Mouse (Mus musculus): ENCODE data around the gene Sox5. TPM values are rescaled to one million over a fixed set of nuclear protein-coding genes. Genes with fewer than 3 reads are reported as not detected.

The Sox5 gene
- polyA plus RNA-seq, 1 experiment from 2014 or later: 38.9 TPM

GRCm38 (mm10) chr6:144761902-144762301, 19.9 kb downstream of the Sox5 start:
- H3K27me3 ChIP-seq: no peaks in the 10 kb centered on the region
- ATAC-seq (ENCODE audit: low FRiP score, low read depth): no peak
- no peak overlapping the region for H3K4me2 ChIP-seq
- no peak overlapping the region for H3K27ac ChIP-seq (replicated peaks)
- no peak overlapping the region for H3K4me3 ChIP-seq
- no peak overlapping the region for H3K9ac ChIP-seq
- H3K36me3 ChIP-seq: no peaks in the 10 kb centered on the region
- no peaks in the 10 kb centered on the region for H3K9me3 ChIP-seq
- WGBS: 78% methylated on average over 12 of the region's 12 CpGs
- no peaks in the 10 kb centered on the region for H3K4me1 ChIP-seq (replicated peaks)

- Histone ChIP-seq H3K4me3 (no peak overlapping the region), H3K9me3 (no peaks in the 10 kb centered on the region), H3K36me3 (no peaks in the 10 kb centered on the region), H3K27ac (replicated peaks) (no peak overlapping the region), H3K27me3 (no peaks in the 10 kb centered on the region), H3K9ac (no peak overlapping the region), H3K4me1 (replicated peaks) (no peaks in the 10 kb centered on the region), H3K4me2 (no peak overlapping the region)
- no peak for ATAC-seq (ENCODE audit: low FRiP score, low read depth)
- WGBS: 41% methylated on average over 8 of the region's 8 CpGs
These were observed 22.6 kb downstream of the Sox5 start for GRCm38 (mm10) chr6:144759193-144759592.

DNA sequence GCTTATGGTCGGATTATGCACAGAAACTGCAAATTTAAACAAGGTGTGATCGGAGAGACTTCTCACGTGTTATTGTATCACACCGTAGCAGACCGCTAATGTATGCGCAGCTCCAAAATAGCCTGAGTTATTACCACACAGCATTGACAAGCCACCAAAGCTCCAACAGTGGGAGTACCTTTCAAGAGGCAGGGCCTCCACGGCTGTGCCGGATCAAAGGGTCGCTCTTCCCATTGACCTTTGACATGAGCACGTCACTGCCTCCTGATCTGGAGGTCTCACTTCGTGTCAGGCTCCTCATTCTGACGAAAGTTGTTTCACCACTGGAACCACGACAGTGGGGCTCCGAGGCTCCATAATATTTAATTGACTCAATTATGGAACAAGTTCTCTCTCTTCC, 24.4 kb downstream of the Sox5 start:
- Histone ChIP-seq H3K4me1 (replicated peaks) (no peaks in the 10 kb centered on the region), H3K4me3 (no peak overlapping the region), H3K9me3 (no peaks in the 10 kb centered on the region), H3K36me3 (no peaks in the 10 kb centered on the region), H3K27me3 (no peaks in the 10 kb centered on the region), H3K27ac (replicated peaks) (no peak overlapping the region), H3K9ac (no peak overlapping the region), H3K4me2 (no peak overlapping the region)
- 37% methylated on average over 14 of the region's 14 CpGs for WGBS
- ATAC-seq (ENCODE audit: low FRiP score, low read depth): no peak

DNA sequence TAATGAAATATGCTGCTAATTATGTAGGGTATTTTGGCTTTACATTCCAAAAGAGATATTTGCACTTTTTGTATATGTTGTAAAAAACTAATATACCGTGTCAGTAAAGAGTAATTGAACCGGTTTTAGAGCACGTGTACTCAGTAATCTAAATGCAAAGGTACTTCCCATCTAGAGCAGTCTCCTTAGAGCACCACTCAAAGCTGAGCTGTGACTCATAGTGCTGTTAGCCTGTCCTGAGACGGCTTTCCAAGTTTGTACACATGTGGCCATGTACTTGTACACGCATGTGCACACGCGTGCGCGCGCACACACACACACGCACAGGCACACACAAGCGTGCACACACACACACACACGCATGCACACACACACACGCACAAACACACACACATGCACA, 25.3 kb downstream of the Sox5 start:
- no peak for ATAC-seq (ENCODE audit: low FRiP score, low read depth)
- WGBS: 93% methylated on average over 14 of the region's 14 CpGs
- Histone ChIP-seq H3K27ac (replicated peaks) (no peak overlapping the region), H3K4me1 (replicated peaks) (no peaks in the 10 kb centered on the region), H3K4me3 (no peak overlapping the region), H3K9ac (no peak overlapping the region), H3K4me2 (no peak overlapping the region), H3K27me3 (no peaks in the 10 kb centered on the region), H3K9me3 (no peaks in the 10 kb centered on the region), H3K36me3 (no peaks in the 10 kb centered on the region)

DNA sequence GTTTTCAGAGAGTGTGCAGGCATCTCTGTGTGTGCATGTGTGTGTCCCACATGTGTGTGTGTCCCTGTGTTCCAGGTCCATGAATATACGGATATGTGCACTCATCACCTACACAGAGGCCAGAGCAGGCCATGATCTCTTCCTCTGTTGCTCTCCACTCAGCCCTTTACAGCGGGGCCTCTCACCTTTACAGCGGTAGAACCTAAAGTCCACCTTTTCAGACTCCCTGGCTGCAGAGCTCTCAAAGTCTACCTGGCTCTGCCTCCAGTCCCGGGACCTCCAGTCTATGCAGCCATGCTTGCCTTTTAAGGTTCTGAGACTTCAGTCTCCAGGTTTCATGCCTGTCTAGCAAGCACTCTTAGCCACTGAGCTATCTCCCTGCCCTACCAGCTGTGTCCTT, 26.5 kb downstream of the Sox5 start:
- Histone ChIP-seq H3K36me3 (no peaks in the 10 kb centered on the region), H3K9ac (no peak overlapping the region), H3K27ac (replicated peaks) (no peak overlapping the region), H3K27me3 (no peaks in the 10 kb centered on the region), H3K4me3 (no peak overlapping the region), H3K9me3 (no peaks in the 10 kb centered on the region), H3K4me2 (no peak overlapping the region), H3K4me1 (replicated peaks) (no peaks in the 10 kb centered on the region)
- 92% methylated on average over 4 of the region's 4 CpGs for WGBS
- ATAC-seq (ENCODE audit: low FRiP score, low read depth): no peak

- no peak for ATAC-seq (ENCODE audit: low FRiP score, low read depth)
- Histone ChIP-seq H3K4me2 (no peak overlapping the region), H3K9ac (no peak overlapping the region), H3K36me3 (no peaks in the 10 kb centered on the region), H3K27ac (replicated peaks) (no peak overlapping the region), H3K9me3 (no peaks in the 10 kb centered on the region), H3K27me3 (no peaks in the 10 kb centered on the region), H3K4me1 (replicated peaks) (no peaks in the 10 kb centered on the region), H3K4me3 (no peak overlapping the region)
These were observed 27.4 kb downstream of the Sox5 start for GRCm38 (mm10) chr6:144754366-144754765.

GRCm38 (mm10) chr6:144753963-144754296, 27.8 kb downstream of the Sox5 start:
- no peak overlapping the region for H3K9ac ChIP-seq
- no peak overlapping the region for H3K27ac ChIP-seq (replicated peaks)
- no peaks in the 10 kb centered on the region for H3K36me3 ChIP-seq
- no peaks in the 10 kb centered on the region for H3K9me3 ChIP-seq
- 22% methylated on average over 3 of the region's 3 CpGs for WGBS
- no peak for ATAC-seq (ENCODE audit: low FRiP score, low read depth)
- no peak overlapping the region for H3K4me2 ChIP-seq
- H3K4me1 ChIP-seq (replicated peaks): no peaks in the 10 kb centered on the region
- H3K4me3 ChIP-seq: no peak overlapping the region
- no peaks in the 10 kb centered on the region for H3K27me3 ChIP-seq

GRCm38 (mm10) chr6:144753225-144753962, 28.4 kb downstream of the Sox5 start:
- Histone ChIP-seq H3K4me3 (no peak overlapping the region), H3K4me2 (no peak overlapping the region), H3K9me3 (no peaks in the 10 kb centered on the region), H3K4me1 (replicated peaks) (no peaks in the 10 kb centered on the region), H3K27ac (replicated peaks) (no peak overlapping the region), H3K36me3 (no peaks in the 10 kb centered on the region), H3K9ac (no peak overlapping the region), H3K27me3 (no peaks in the 10 kb centered on the region)
- ATAC-seq (ENCODE audit: low FRiP score, low read depth): no peak
- WGBS: 65% methylated on average over 13 of the region's 13 CpGs

DNA sequence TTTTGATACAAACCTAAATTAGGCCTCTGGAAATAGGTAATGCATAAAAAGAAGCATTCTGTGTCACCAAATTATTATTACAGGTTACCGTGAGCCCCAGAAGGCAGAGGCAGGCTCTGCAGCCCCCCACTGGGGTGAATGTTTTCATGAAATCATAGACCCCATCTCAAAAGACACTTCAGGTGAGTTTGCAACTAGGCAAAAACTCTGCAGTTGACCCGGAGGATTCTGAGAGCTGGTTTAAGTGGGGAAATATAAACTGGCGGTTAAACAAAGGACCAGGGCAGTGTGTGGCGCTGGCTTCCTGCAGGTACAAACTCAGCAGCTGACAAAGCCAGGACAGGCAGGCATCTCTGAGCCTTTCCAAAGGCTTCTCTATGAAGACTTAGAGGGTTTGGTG, 30.2 kb downstream of the Sox5 start:
- Histone ChIP-seq H3K27ac (replicated peaks) (no peak overlapping the region), H3K9ac (no peak overlapping the region), H3K27me3 (no peaks in the 10 kb centered on the region), H3K4me3 (no peak overlapping the region), H3K4me2 (no peak overlapping the region), H3K9me3 (no peaks in the 10 kb centered on the region), H3K36me3 (no peaks in the 10 kb centered on the region), H3K4me1 (replicated peaks) (no peaks in the 10 kb centered on the region)
- WGBS: 85% methylated on average over 4 of the region's 4 CpGs
- no peak for ATAC-seq (ENCODE audit: low FRiP score, low read depth)

DNA sequence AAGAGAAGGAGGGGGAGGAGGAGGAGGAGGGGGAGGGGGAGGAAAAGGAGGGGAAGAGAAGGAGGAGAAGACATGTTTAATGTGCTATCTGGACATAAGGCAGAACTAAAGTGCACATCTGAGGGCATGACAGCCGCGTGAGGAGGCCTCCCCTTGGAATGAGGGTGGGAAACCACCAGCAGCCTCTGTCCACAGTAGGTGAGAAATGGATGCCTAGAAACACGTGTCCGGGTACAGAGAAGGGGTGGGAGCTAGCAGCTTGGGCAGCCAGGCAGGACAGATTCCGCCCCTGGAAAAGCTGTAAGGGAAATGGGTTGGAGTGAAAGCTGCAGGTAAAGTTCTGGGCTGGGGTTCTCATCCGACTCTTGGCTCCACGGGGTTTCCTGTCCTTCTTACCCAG, 31.6 kb downstream of the Sox5 start:
- Histone ChIP-seq H3K9me3 (no peaks in the 10 kb centered on the region), H3K27ac (replicated peaks) (no peak overlapping the region), H3K4me1 (replicated peaks) (no peaks in the 10 kb centered on the region), H3K9ac (no peak overlapping the region), H3K27me3 (no peaks in the 10 kb centered on the region), H3K4me3 (no peak overlapping the region), H3K4me2 (no peak overlapping the region), H3K36me3 (no peaks in the 10 kb centered on the region)
- no peak for ATAC-seq (ENCODE audit: low FRiP score, low read depth)
- WGBS: 58% methylated on average over 7 of the region's 7 CpGs

- no peak for ATAC-seq (ENCODE audit: low FRiP score, low read depth)
- Histone ChIP-seq H3K4me2 (no peak overlapping the region), H3K36me3 (no peaks in the 10 kb centered on the region), H3K27me3 (no peaks in the 10 kb centered on the region), H3K27ac (replicated peaks) (no peak overlapping the region), H3K9ac (no peak overlapping the region), H3K4me1 (replicated peaks) (no peaks in the 10 kb centered on the region), H3K9me3 (no peaks in the 10 kb centered on the region), H3K4me3 (no peak overlapping the region)
- 95% methylated on average over 10 of the region's 10 CpGs for WGBS
These were observed 35.3 kb downstream of the Sox5 start for GRCm38 (mm10) chr6:144746436-144746835.

DNA sequence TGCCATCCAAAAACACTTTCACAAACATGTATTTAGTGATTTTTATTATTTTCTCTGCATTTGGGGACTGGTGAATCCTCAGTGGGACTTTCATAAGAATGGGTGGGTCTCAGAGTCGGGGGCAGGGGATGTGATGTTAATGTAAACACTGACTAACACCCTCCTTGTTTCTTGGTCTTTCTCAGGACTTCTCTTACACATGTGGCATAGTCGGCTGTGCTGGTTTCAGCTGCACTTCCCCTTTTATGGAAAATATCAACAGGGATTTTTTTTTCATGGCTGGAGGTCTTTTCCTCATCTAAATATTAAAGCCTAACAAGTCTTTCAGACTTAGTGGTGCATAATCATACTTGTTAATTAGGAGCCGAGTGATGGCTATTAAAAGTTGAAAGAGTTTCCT, 39.2 kb downstream of the Sox5 start:
- no peak overlapping the region for H3K9ac ChIP-seq
- H3K36me3 ChIP-seq: no peaks in the 10 kb centered on the region
- no peaks in the 10 kb centered on the region for H3K9me3 ChIP-seq
- ATAC-seq (ENCODE audit: low FRiP score, low read depth): no peak
- no peak overlapping the region for H3K27ac ChIP-seq (replicated peaks)
- H3K27me3 ChIP-seq: no peaks in the 10 kb centered on the region
- WGBS: 46% methylated on average over 3 of the region's 3 CpGs
- no peak overlapping the region for H3K4me3 ChIP-seq
- no peaks in the 10 kb centered on the region for H3K4me1 ChIP-seq (replicated peaks)
- no peak overlapping the region for H3K4me2 ChIP-seq

DNA sequence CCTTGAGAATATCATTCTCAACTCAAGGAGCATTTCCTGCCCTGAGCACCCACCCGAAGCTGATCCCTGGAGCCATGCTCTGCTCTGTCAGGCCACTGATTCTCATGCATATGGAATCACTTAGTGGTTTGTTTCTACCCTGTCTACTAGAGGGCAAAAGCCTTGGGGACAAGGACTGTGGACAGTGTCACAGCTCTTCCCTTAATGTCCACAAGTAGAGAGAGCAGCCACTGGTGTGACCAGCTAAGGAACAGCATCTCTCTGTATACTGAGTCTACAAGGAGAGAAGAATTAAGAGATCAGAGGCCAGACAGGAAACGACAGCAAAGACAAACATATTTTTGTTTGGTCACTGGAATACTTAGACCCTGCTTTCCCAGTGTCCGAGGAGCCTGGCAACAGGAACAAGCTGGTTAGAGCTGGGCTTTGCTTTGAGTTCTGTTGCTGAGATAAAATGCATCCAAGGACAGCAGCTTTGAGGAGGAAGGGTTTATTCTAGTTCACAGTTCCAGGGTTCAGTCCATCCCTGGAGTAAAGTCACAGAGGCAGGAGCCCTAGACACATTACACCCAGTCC, 40.6 kb downstream of the Sox5 start:
- 69% methylated on average over 3 of the region's 3 CpGs for WGBS
- no peaks in the 10 kb centered on the region for H3K4me1 ChIP-seq (replicated peaks)
- H3K27me3 ChIP-seq: no peaks in the 10 kb centered on the region
- ATAC-seq (ENCODE audit: low FRiP score, low read depth): no peak
- H3K4me2 ChIP-seq: no peak overlapping the region
- no peaks in the 10 kb centered on the region for H3K36me3 ChIP-seq
- no peak overlapping the region for H3K4me3 ChIP-seq
- no peaks in the 10 kb centered on the region for H3K9me3 ChIP-seq
- H3K27ac ChIP-seq (replicated peaks): no peak overlapping the region
- no peak overlapping the region for H3K9ac ChIP-seq

Data from hindbrain, embryonic 15.5 days (tissue).